Mouse (Mus musculus) right cerebral cortex, postnatal 14 days (tissue): ENCODE results near the gene Gm21936.
"Not testable (repeated sequence)": the region's sequence is repeated elsewhere in the genome, so short reads cannot be mapped to it uniquely, and the experiment has no call there.

Experiments
- DNase-seq: peaks from one replicate; pipeline ENCODE4 v3.0.0; 2022

Gm21936 gene

GRCm38 (mm10) chr12:87795212-87795611 is at the start of gene Gm21936:
TSS of gene Gm21936 (plus strand) at chr12:87795512.
- not testable (repeated sequence) for DNase-seq

- not testable (repeated sequence) for DNase-seq
These were observed 19.7 kb upstream of the Gm21936 start, which contains the start of gene Gm21319 for GRCm38 (mm10) chr12:87775655-87776054. TSS of gene Gm21319 (minus strand) at chr12:87775755.

GRCm38 (mm10) chr12:87797971-87798370 is 2.7 kb downstream of the Gm21936 start:
- DNase-seq, result not testable (repeated sequence)

- not testable (repeated sequence) for DNase-seq
These were observed 21.0 kb downstream of the Gm21936 start, which contains the start of gene BB287469 for GRCm38 (mm10) chr12:87816277-87816676. TSS of gene BB287469 (plus strand) at chr12:87816577.

GRCm38 (mm10) chr12:87842239-87842638 is 46.9 kb downstream of the Gm21936 start, which contains the start of gene Gm2001:
TSS of gene Gm2001 (minus strand) at chr12:87842339.
- DNase-seq, result not testable (repeated sequence)
